Mouse (Mus musculus): ENCODE data around the gene Dsn1. TPM values are rescaled to one million over a fixed set of nuclear protein-coding genes. Genes with fewer than 3 reads are reported as not detected.

The Dsn1 gene
- polyA plus RNA-seq, 1 experiment from 2014 or later = 48.7 TPM

DNA sequence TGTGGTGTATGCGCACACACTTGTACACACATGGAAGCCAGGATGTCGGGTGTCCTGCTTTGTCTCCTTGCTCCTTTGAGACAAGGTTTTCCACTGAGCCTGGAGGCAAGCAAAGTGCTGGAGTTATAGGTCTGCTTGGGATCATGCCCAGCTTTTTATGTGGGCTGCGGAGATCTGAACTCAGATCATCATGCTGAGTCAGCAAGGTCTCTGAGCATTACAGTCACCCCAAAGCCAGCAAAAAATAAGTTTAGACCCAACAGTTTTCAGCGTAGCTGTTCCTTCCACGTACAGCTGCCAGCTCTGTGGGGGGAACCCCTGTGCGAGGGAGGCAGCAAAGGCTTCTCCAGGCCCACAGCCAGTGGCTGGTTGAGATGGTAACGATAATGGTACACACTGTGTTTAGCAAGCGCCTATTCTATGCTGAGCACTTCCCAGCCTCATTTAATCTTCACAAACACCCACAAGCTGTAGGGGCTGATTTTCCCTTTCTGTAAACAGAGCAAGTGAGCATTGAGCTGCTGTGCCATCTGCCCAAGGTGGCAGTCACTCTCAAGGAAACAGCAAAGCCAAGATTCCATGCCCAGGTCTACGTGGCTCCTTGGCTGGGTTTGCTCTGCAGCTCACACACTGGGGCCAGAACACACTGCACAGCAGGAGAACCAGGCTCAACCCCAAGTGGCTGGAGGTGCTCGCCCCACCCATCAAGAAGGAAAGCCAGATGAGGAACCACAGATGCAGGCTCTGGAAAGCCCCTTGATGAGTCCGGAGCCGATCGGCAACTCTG is 41.6 kb upstream of the Dsn1 start:
- H3K27me3 ChIP-seq (ENCODE audit: control insufficient read depth, insufficient read depth, low read length) = no peaks in the 10 kb centered on the region
- H3K36me3 ChIP-seq (ENCODE audit: control insufficient read depth, insufficient read depth, low read length) = peaks cover 22% of the 10 kb centered on the region
- no peak for ATAC-seq (ENCODE audit: insufficient read depth, low FRiP score, low TSS enrichment)
- no peak overlapping the region for H3K9ac ChIP-seq (ENCODE audit: low read length)
- no peak for DNase-seq (ENCODE audit: low spot score)
- no peaks in the 10 kb centered on the region for H3K4me1 ChIP-seq (ENCODE audit: control insufficient read depth, insufficient read depth, low read length)
- no peaks in the 10 kb centered on the region for H3K9me3 ChIP-seq (ENCODE audit: control insufficient read depth, low read length)
- H3K4me2 ChIP-seq (ENCODE audit: low read depth) = no peak overlapping the region
- WGBS = 94% methylated on average over 13 of the region's 13 CpGs
- H3K27ac ChIP-seq (ENCODE audit: low read depth, low read length) = no peak overlapping the region
- H3K4me3 ChIP-seq (ENCODE audit: low read depth, low read length) = no peak overlapping the region

DNA sequence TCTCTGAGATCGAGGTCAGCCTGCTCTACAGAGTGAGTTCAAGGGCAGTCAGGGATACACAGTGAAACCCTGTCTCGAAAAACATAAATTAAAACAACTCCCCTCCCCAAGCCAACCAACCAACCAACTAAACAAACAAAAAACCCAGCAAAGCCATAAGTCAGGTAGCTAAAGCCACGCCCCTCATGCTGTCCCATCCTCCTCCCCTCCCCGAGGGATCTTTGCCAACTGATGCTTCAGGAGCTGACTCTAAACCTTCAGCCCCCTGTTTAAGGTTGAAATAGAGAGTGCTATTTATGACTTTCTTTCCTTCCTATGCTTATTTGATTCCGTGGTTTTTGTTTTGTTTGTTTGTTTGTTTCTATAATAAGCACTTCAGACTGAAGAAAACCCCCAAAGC is 40.0 kb upstream of the Dsn1 start:
- 90% methylated on average over 5 of the region's 5 CpGs for WGBS
- ATAC-seq (ENCODE audit: insufficient read depth, low FRiP score, low TSS enrichment) = no peak
- H3K9ac ChIP-seq (ENCODE audit: low read length) = no peak overlapping the region

DNA sequence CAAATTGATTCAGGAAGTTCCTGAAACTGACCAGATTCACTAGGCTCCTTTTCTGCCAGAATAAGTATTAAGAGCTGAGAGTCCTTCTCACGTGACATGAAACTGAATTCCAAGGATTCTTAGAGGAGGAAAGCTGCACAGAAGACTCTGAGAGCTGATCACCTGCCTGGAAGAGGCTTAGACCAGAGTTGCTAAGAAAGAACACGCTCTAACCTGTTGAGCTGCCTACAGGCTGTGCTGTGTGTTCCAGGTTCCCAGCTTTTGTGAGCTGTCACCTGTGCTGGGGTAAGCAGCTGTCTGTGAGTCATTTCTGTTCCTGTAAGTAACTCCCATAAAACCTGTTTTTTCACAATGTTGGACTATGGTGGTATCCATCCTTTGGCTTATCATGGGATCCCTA is 39.0 kb upstream of the Dsn1 start:
- no peak overlapping the region for H3K4me2 ChIP-seq (ENCODE audit: low read depth)
- H3K27ac ChIP-seq (ENCODE audit: low read depth, low read length) = no peak overlapping the region
- H3K36me3 ChIP-seq (ENCODE audit: control insufficient read depth, insufficient read depth, low read length) = peaks cover 17% of the 10 kb centered on the region
- H3K4me3 ChIP-seq (ENCODE audit: low read depth, low read length) = no peak overlapping the region
- no peak overlapping the region for H3K9ac ChIP-seq (ENCODE audit: low read length)
- no peaks in the 10 kb centered on the region for H3K9me3 ChIP-seq (ENCODE audit: control insufficient read depth, low read length)
- H3K4me1 ChIP-seq (ENCODE audit: control insufficient read depth, insufficient read depth, low read length) = no peaks in the 10 kb centered on the region
- ATAC-seq (ENCODE audit: insufficient read depth, low FRiP score, low TSS enrichment) (no peak), DNase-seq (ENCODE audit: low spot score) (no peak)
- H3K27me3 ChIP-seq (ENCODE audit: control insufficient read depth, insufficient read depth, low read length) = no peaks in the 10 kb centered on the region
- 93% methylated on average over 2 of the region's 2 CpGs for WGBS

More for the DNA sequence above, 40.0 kb upstream of the Dsn1 start:
- H3K9me3 ChIP-seq (ENCODE audit: control insufficient read depth, low read length) = no peaks in the 10 kb centered on the region
- H3K4me3 ChIP-seq (ENCODE audit: low read depth, low read length) = no peak overlapping the region
- H3K4me1 ChIP-seq (ENCODE audit: control insufficient read depth, insufficient read depth, low read length) = no peaks in the 10 kb centered on the region
- peaks cover 15% of the 10 kb centered on the region for H3K36me3 ChIP-seq (ENCODE audit: control insufficient read depth, insufficient read depth, low read length)
- DNase-seq (ENCODE audit: low spot score) = no peak
- no peak overlapping the region for H3K4me2 ChIP-seq (ENCODE audit: low read depth)
- H3K27me3 ChIP-seq (ENCODE audit: control insufficient read depth, insufficient read depth, low read length) = no peaks in the 10 kb centered on the region
- H3K27ac ChIP-seq (ENCODE audit: low read depth, low read length) = no peak overlapping the region

- peaks cover 31% of the 10 kb centered on the region for H3K36me3 ChIP-seq (ENCODE audit: control insufficient read depth, insufficient read depth, low read length)
- no peaks in the 10 kb centered on the region for H3K27me3 ChIP-seq (ENCODE audit: control insufficient read depth, insufficient read depth, low read length)
- no peak for ATAC-seq (ENCODE audit: insufficient read depth, low FRiP score, low TSS enrichment)
Observed at GRCm38 (mm10) chr2:157043987-157044386, 37.0 kb upstream of the Dsn1 start.

DNA sequence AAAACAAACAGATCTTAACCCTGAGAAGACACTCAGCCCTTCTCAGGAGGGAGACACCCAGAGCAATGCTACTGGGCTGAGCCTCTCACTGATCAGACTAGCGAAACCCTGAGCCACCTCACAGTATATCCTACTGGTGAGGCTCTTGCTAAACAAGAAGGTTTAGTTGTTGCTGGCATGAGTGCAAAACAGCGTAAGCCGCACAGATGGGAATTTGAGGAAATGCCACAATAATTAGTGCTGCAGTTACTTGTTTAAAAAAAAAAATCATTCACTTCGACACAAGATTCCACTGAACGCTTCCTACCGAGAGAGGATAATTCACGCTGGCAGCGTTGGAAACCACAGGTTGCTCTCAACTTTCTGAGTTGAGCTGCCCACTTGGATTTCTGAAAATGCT is 36.6 kb upstream of the Dsn1 start:
- no peak overlapping the region for H3K27ac ChIP-seq (ENCODE audit: low read depth, low read length)
- DNase-seq (ENCODE audit: low spot score) (no peak), ATAC-seq (ENCODE audit: insufficient read depth, low FRiP score, low TSS enrichment) (no peak)
- peaks cover 31% of the 10 kb centered on the region for H3K36me3 ChIP-seq (ENCODE audit: control insufficient read depth, insufficient read depth, low read length)
- no peak overlapping the region for H3K4me3 ChIP-seq (ENCODE audit: low read depth, low read length)
- no peaks in the 10 kb centered on the region for H3K9me3 ChIP-seq (ENCODE audit: control insufficient read depth, low read length)
- H3K9ac ChIP-seq (ENCODE audit: low read length) = no peak overlapping the region
- H3K27me3 ChIP-seq (ENCODE audit: control insufficient read depth, insufficient read depth, low read length) = no peaks in the 10 kb centered on the region
- 95% methylated on average over 8 of the region's 8 CpGs for WGBS
- no peaks in the 10 kb centered on the region for H3K4me1 ChIP-seq (ENCODE audit: control insufficient read depth, insufficient read depth, low read length)
- no peak overlapping the region for H3K4me2 ChIP-seq (ENCODE audit: low read depth)

More at GRCm38 (mm10) chr2:157043987-157044386, 37.0 kb upstream of the Dsn1 start:
- no peaks in the 10 kb centered on the region for H3K4me1 ChIP-seq (ENCODE audit: control insufficient read depth, insufficient read depth, low read length)
- DNase-seq (ENCODE audit: low spot score) = no peak
- H3K27ac ChIP-seq (ENCODE audit: low read depth, low read length) = no peak overlapping the region
- H3K4me3 ChIP-seq (ENCODE audit: low read depth, low read length) = no peak overlapping the region
- no peak overlapping the region for H3K4me2 ChIP-seq (ENCODE audit: low read depth)
- H3K9me3 ChIP-seq (ENCODE audit: control insufficient read depth, low read length) = no peaks in the 10 kb centered on the region
- H3K9ac ChIP-seq (ENCODE audit: low read length) = no peak overlapping the region

GRCm38 (mm10) chr2:157041421-157041820 is 34.5 kb upstream of the Dsn1 start:
- H3K9ac ChIP-seq (ENCODE audit: low read length) = no peak overlapping the region
- no peak overlapping the region for H3K4me2 ChIP-seq (ENCODE audit: low read depth)
- no peak overlapping the region for H3K4me3 ChIP-seq (ENCODE audit: low read depth, low read length)
- H3K27me3 ChIP-seq (ENCODE audit: control insufficient read depth, insufficient read depth, low read length) = no peaks in the 10 kb centered on the region
- 88% methylated on average over 7 of the region's 7 CpGs for WGBS
- no peak overlapping the region for H3K27ac ChIP-seq (ENCODE audit: low read depth, low read length)
- no peak for DNase-seq (ENCODE audit: low spot score)
- no peaks in the 10 kb centered on the region for H3K9me3 ChIP-seq (ENCODE audit: control insufficient read depth, low read length)
- ATAC-seq (ENCODE audit: insufficient read depth, low FRiP score, low TSS enrichment) = no peak
- H3K36me3 ChIP-seq (ENCODE audit: control insufficient read depth, insufficient read depth, low read length) = peaks cover 36% of the 10 kb centered on the region
- H3K4me1 ChIP-seq (ENCODE audit: control insufficient read depth, insufficient read depth, low read length) = no peaks in the 10 kb centered on the region

DNA sequence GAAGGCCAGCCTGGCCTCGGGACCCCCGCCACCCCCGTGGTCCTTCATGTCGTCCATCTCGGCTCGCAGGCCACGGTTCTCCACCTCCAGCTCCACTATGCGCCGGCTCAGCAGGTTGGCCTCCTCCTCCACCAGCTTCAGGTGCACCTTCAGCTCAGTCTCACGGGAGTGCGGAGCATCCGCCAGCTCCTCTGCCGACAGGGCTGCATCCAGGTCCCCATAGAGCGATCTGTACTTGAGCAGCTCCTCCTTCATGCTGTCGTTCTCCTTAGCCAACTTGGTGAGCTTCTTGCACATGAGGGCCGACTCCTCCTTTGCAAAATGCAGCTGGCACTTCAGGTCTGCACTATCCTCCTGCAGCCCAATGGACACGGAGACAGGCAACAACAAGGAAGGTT is 33.7 kb upstream of the Dsn1 start:
- Histone ChIP-seq H3K27ac (ENCODE audit: low read depth, low read length) (no peak overlapping the region), H3K9ac (ENCODE audit: low read length) (no peak overlapping the region), H3K27me3 (ENCODE audit: control insufficient read depth, insufficient read depth, low read length) (no peaks in the 10 kb centered on the region), H3K4me1 (ENCODE audit: control insufficient read depth, insufficient read depth, low read length) (no peaks in the 10 kb centered on the region), H3K9me3 (ENCODE audit: control insufficient read depth, low read length) (no peaks in the 10 kb centered on the region), H3K36me3 (ENCODE audit: control insufficient read depth, insufficient read depth, low read length) (peaks cover 33% of the 10 kb centered on the region), H3K4me3 (ENCODE audit: low read depth, low read length) (no peak overlapping the region), H3K4me2 (ENCODE audit: low read depth) (no peak overlapping the region)
- no peak for DNase-seq (ENCODE audit: low spot score)
- ATAC-seq (ENCODE audit: insufficient read depth, low FRiP score, low TSS enrichment) = no peak
- WGBS = 81% methylated on average over 17 of the region's 17 CpGs

- ATAC-seq (ENCODE audit: insufficient read depth, low FRiP score, low TSS enrichment) (no peak), DNase-seq (ENCODE audit: low spot score) (no peak)
- Histone ChIP-seq H3K27ac (ENCODE audit: low read depth, low read length) (no peak overlapping the region), H3K4me3 (ENCODE audit: low read depth, low read length) (no peak overlapping the region), H3K4me2 (ENCODE audit: low read depth) (no peak overlapping the region), H3K4me1 (ENCODE audit: control insufficient read depth, insufficient read depth, low read length) (no peaks in the 10 kb centered on the region), H3K9ac (ENCODE audit: low read length) (no peak overlapping the region), H3K9me3 (ENCODE audit: control insufficient read depth, low read length) (no peaks in the 10 kb centered on the region), H3K27me3 (ENCODE audit: control insufficient read depth, insufficient read depth, low read length) (no peaks in the 10 kb centered on the region), H3K36me3 (ENCODE audit: control insufficient read depth, insufficient read depth, low read length) (peaks cover 28% of the 10 kb centered on the region)
- WGBS = 90% methylated on average over 50 of the region's 50 CpGs
Observed at GRCm38 (mm10) chr2:157039900-157040648, 33.1 kb upstream of the Dsn1 start.

- Histone ChIP-seq H3K27ac (ENCODE audit: low read depth, low read length) (no peak overlapping the region), H3K9me3 (ENCODE audit: control insufficient read depth, low read length) (no peaks in the 10 kb centered on the region), H3K27me3 (ENCODE audit: control insufficient read depth, insufficient read depth, low read length) (no peaks in the 10 kb centered on the region), H3K4me1 (ENCODE audit: control insufficient read depth, insufficient read depth, low read length) (no peaks in the 10 kb centered on the region), H3K4me2 (ENCODE audit: low read depth) (no peak overlapping the region), H3K9ac (ENCODE audit: low read length) (no peak overlapping the region), H3K4me3 (ENCODE audit: low read depth, low read length) (no peak overlapping the region), H3K36me3 (ENCODE audit: control insufficient read depth, insufficient read depth, low read length) (peaks cover 34% of the 10 kb centered on the region)
- ATAC-seq (ENCODE audit: insufficient read depth, low FRiP score, low TSS enrichment) = no peak
- DNase-seq (ENCODE audit: low spot score) = no peak
- WGBS = 70% methylated on average over 9 of the region's 9 CpGs
Observed at GRCm38 (mm10) chr2:157037303-157037702, 30.3 kb upstream of the Dsn1 start.
